In genomic region chr13:42902859-42903258, GRCm38 (mm10) we compare ENCODE assay signal across 16 mouse cellular contexts.
DNase-seq lines count a peak whose midpoint lies in the region; ATAC-seq and TF ChIP-seq lines count a peak whose summit lies in the region.
"Had no signal": no experiment of that assay in that cellular context is flagged by ENCODE, and none has a peak within 500 bp of the region (broad histone marks: within the 10 kb centered on the region; RNA-seq: fewer than 3 reads in every experiment).

No protein-coding gene starts in this region.

- no peaks in the 10 kb centered on the region for H3K4me1 ChIP-seq in hindbrain, postnatal 0 days (ENCODE audit: insufficient read depth, low read length)
- H3K4me1 ChIP-seq in hindbrain, embryonic 16.5 days (ENCODE audit: control insufficient read depth, insufficient read depth, low read depth, low read length): no peaks in the 10 kb centered on the region
- H3K4me1 ChIP-seq in lung, embryonic 14.5 days (ENCODE audit: insufficient read depth): no peaks in the 10 kb centered on the region
- H3K4me1 ChIP-seq in ES-Bruce4 (ENCODE audit: control insufficient read depth, insufficient read depth, low read length): no peaks in the 10 kb centered on the region

- no peak overlapping the region for H3K9ac ChIP-seq in hindbrain, postnatal 0 days (replicated peaks; ENCODE audit: low read length)
- H3K9ac ChIP-seq in hindbrain, embryonic 16.5 days (ENCODE audit: low read depth, low read length): no peak overlapping the region
- H3K9ac ChIP-seq in lung, embryonic 14.5 days: no peak overlapping the region
- no peak overlapping the region for H3K9ac ChIP-seq in ES-Bruce4 (ENCODE audit: low read depth, poor library complexity, severe bottlenecking)
- H3K9ac ChIP-seq: heart, embryonic 12.5 days; neural tube, embryonic 15.5 days had no signal

- WGBS in hindbrain, postnatal 0 days: 88% methylated on average over 3 of the region's 3 CpGs
- WGBS in hindbrain, embryonic 16.5 days: 91% methylated on average over 3 of the region's 3 CpGs
- 86% methylated on average over 3 of the region's 3 CpGs for WGBS in lung, embryonic 14.5 days

- no peak for TF ChIP-seq EP300 in ES-Bruce4 (IDR thresholded peaks at IDR 0.05; ENCODE audit: insufficient read depth, low read depth, low read length)

- H3K27ac ChIP-seq in hindbrain, postnatal 0 days: no peak overlapping the region
- H3K27ac ChIP-seq in hindbrain, embryonic 16.5 days (ENCODE audit: low read depth, low read length): no peak overlapping the region
- no peak overlapping the region for H3K27ac ChIP-seq in lung, embryonic 14.5 days (ENCODE audit: low read depth)
- H3K27ac ChIP-seq in ES-Bruce4 (ENCODE audit: insufficient read depth, low read length): no peak overlapping the region
- H3K27ac ChIP-seq: neural tube, embryonic 15.5 days had no signal

- no peak for TF ChIP-seq POLR2A in ES-Bruce4 (IDR thresholded peaks at IDR 0.05; ENCODE audit: insufficient read depth, low read length)

- DNase-seq in hindbrain, postnatal 0 days (ENCODE audit: low spot score): peak; percentile 18
- DNase-seq in lung, embryonic 14.5 days: no peak
- no peak for DNase-seq in lung, postnatal 14 days
- DNase-seq in R1 (ENCODE audit: low read depth, low spot score): peak; percentile 55
- no peak for DNase-seq in left cerebral cortex, postnatal 4 days
- DNase-seq in urinary bladder, postnatal 10 days (ENCODE audit: low spot score): no peak
- DNase-seq: cerebellum, postnatal 25 days; gastrocnemius, postnatal 25 days; kidney, adult 18-20 months; lung, adult 18-20 months; retina, postnatal 1 day; thymus, postnatal 14 days had no signal

- no peak overlapping the region for H3K4me3 ChIP-seq in hindbrain, postnatal 0 days (ENCODE audit: low read length)
- no peak overlapping the region for H3K4me3 ChIP-seq in hindbrain, embryonic 16.5 days (ENCODE audit: low read length)
- no peak overlapping the region for H3K4me3 ChIP-seq in lung, embryonic 14.5 days (ENCODE audit: low read depth, low read length)
- no peak overlapping the region for H3K4me3 ChIP-seq in ES-Bruce4 (ENCODE audit: low read depth, low read length)
- H3K4me3 ChIP-seq: heart, embryonic 12.5 days; neural tube, embryonic 15.5 days had no signal

- peak; percentile 55 for TF ChIP-seq CTCF in hindbrain, postnatal 0 days (IDR thresholded peaks at IDR 0.05; ENCODE audit: low read depth)
- TF ChIP-seq CTCF in lung, embryonic 14.5 days (IDR thresholded peaks at IDR 0.05; ENCODE audit: low read depth): peak; percentile 47
- TF ChIP-seq CTCF in ES-Bruce4 (IDR thresholded peaks at IDR 0.05; ENCODE audit: low read depth, low read length): peak; percentile 64

- H3K9me3 ChIP-seq in hindbrain, postnatal 0 days (ENCODE audit: low read length): no peaks in the 10 kb centered on the region
- H3K9me3 ChIP-seq in hindbrain, embryonic 16.5 days (ENCODE audit: control insufficient read depth, low read length): no peaks in the 10 kb centered on the region
- H3K9me3 ChIP-seq in lung, embryonic 14.5 days (ENCODE audit: low read depth, low read length): no peaks in the 10 kb centered on the region
- H3K9me3 ChIP-seq in ES-Bruce4 (replicated peaks; ENCODE audit: control insufficient read depth, insufficient read depth, low read length, poor library complexity, severe bottlenecking): no peaks in the 10 kb centered on the region
- H3K9me3 ChIP-seq: heart, embryonic 12.5 days; neural tube, embryonic 15.5 days had no signal

- peak; percentile 40; the same call in 1 of the 2 replicates for ATAC-seq in hindbrain, postnatal 0 days
- ATAC-seq in hindbrain, embryonic 16.5 days: no peak
- no peak for ATAC-seq in lung, embryonic 14.5 days (ENCODE audit: insufficient read depth)

- H3K4me2 ChIP-seq in hindbrain, postnatal 0 days (ENCODE audit: low read depth, low read length): no peak overlapping the region
- no peak overlapping the region for H3K4me2 ChIP-seq in hindbrain, embryonic 16.5 days (ENCODE audit: low read length)
- no peak overlapping the region for H3K4me2 ChIP-seq in lung, embryonic 14.5 days
- H3K4me2 ChIP-seq: heart, embryonic 12.5 days; neural tube, embryonic 15.5 days had no signal

- intact Hi-C loops in left cerebral cortex, postnatal 4 days (cut with DNase I): no loop called here

- H3K36me3 ChIP-seq in hindbrain, postnatal 0 days (ENCODE audit: insufficient read depth, low read length): no peaks in the 10 kb centered on the region
- no peaks in the 10 kb centered on the region for H3K36me3 ChIP-seq in hindbrain, embryonic 16.5 days (ENCODE audit: control insufficient read depth, insufficient read depth, low read length)
- no peaks in the 10 kb centered on the region for H3K36me3 ChIP-seq in lung, embryonic 14.5 days (ENCODE audit: insufficient read depth)
- no peaks in the 10 kb centered on the region for H3K36me3 ChIP-seq in ES-Bruce4 (ENCODE audit: control insufficient read depth, insufficient read depth, low read length, poor library complexity, severe bottlenecking)
- H3K36me3 ChIP-seq: heart, embryonic 12.5 days; neural tube, embryonic 15.5 days had no signal

- H3K27me3 ChIP-seq in hindbrain, postnatal 0 days (ENCODE audit: insufficient read depth, low read length): no peaks in the 10 kb centered on the region
- H3K27me3 ChIP-seq in hindbrain, embryonic 16.5 days (replicated peaks; ENCODE audit: control insufficient read depth, insufficient read depth, low read length): no peaks in the 10 kb centered on the region
- no peaks in the 10 kb centered on the region for H3K27me3 ChIP-seq in lung, embryonic 14.5 days (ENCODE audit: insufficient read depth, low read length)
- H3K27me3 ChIP-seq in ES-Bruce4 (ENCODE audit: control insufficient read depth, insufficient read depth, low read length, poor library complexity, severe bottlenecking): no peaks in the 10 kb centered on the region
- H3K27me3 ChIP-seq: heart, embryonic 12.5 days; neural tube, embryonic 15.5 days had no signal

Comparison
In these comparisons a context has a peak if more than half of its experiments do, and no peak if none do; other contexts are left out.
1. DNase-seq: peak in hindbrain, postnatal 0 days (single experiment) and R1 (single experiment); none in lung, embryonic 14.5 days (single experiment), lung, postnatal 14 days (single experiment), left cerebral cortex, postnatal 4 days (single experiment) and urinary bladder, postnatal 10 days (single experiment).
2. Peak in every context shown above with its lines, with median percentiles within 50 percentile points of each other: CTCF ChIP-seq.